Mouse (Mus musculus): ENCODE data around the gene Hes1. TPM values are rescaled to one million over a fixed set of nuclear protein-coding genes. Genes with fewer than 3 reads are reported as not detected.
"Not testable (repeated sequence)": the region's sequence is repeated elsewhere in the genome, so short reads cannot be mapped to it uniquely, and the experiment has no call there.

Gene Hes1
- polyA plus RNA-seq, 1 experiment, result 106 TPM

- TF ChIP-seq POLR2A (IDR thresholded peaks at IDR 0.05; ENCODE audit: low read depth, low read length), result no peak
- TF ChIP-seq CTCF (IDR thresholded peaks at IDR 0.05; ENCODE audit: borderline replicate concordance, insufficient read depth, low read length), result no peak
- no peak overlapping the region for H3K4me3 ChIP-seq (ENCODE audit: insufficient read depth, low read length)
- H3K4me1 ChIP-seq (ENCODE audit: control insufficient read depth, insufficient read depth, low read length), result no peaks in the 10 kb centered on the region; the same call in 1 of the 2 replicates
- H3K27ac ChIP-seq (ENCODE audit: insufficient read depth, low read length), result no peak overlapping the region
These were observed 24.5 kb downstream of the Hes1 start for GRCm38 (mm10) chr16:30088646-30089045.

GRCm38 (mm10) chr16:30090200-30090865, 26.1 kb downstream of the Hes1 start:
- TF ChIP-seq CTCF (IDR thresholded peaks at IDR 0.05; ENCODE audit: borderline replicate concordance, insufficient read depth, low read length) (no peak), POLR2A (IDR thresholded peaks at IDR 0.05; ENCODE audit: low read depth, low read length) (no peak)
- Histone ChIP-seq H3K27ac (ENCODE audit: insufficient read depth, low read length) (no peak overlapping the region), H3K4me1 (ENCODE audit: control insufficient read depth, insufficient read depth, low read length) (no peaks in the 10 kb centered on the region; the same call in 1 of the 2 replicates), H3K4me3 (ENCODE audit: insufficient read depth, low read length) (no peak overlapping the region)

GRCm38 (mm10) chr16:30096050-30096449, 31.9 kb downstream of the Hes1 start:
- TF ChIP-seq POLR2A (IDR thresholded peaks at IDR 0.05; ENCODE audit: low read depth, low read length) (no peak), CTCF (IDR thresholded peaks at IDR 0.05; ENCODE audit: borderline replicate concordance, insufficient read depth, low read length) (no peak)
- Histone ChIP-seq H3K4me3 (ENCODE audit: insufficient read depth, low read length) (no peak overlapping the region), H3K27ac (ENCODE audit: insufficient read depth, low read length) (no peak overlapping the region), H3K4me1 (ENCODE audit: control insufficient read depth, insufficient read depth, low read length) (no peaks in the 10 kb centered on the region)

GRCm38 (mm10) chr16:30096475-30096874, 32.3 kb downstream of the Hes1 start:
- Histone ChIP-seq H3K4me3 (ENCODE audit: insufficient read depth, low read length) (no peak overlapping the region), H3K27ac (ENCODE audit: insufficient read depth, low read length) (no peak overlapping the region), H3K4me1 (ENCODE audit: control insufficient read depth, insufficient read depth, low read length) (no peaks in the 10 kb centered on the region)
- TF ChIP-seq CTCF (IDR thresholded peaks at IDR 0.05; ENCODE audit: borderline replicate concordance, insufficient read depth, low read length), result no peak
- no peak for TF ChIP-seq POLR2A (IDR thresholded peaks at IDR 0.05; ENCODE audit: low read depth, low read length)

GRCm38 (mm10) chr16:30099124-30099523, 34.9 kb downstream of the Hes1 start:
- Histone ChIP-seq H3K4me1 (ENCODE audit: control insufficient read depth, insufficient read depth, low read length) (no peaks in the 10 kb centered on the region), H3K27ac (ENCODE audit: insufficient read depth, low read length) (no peak overlapping the region), H3K4me3 (ENCODE audit: insufficient read depth, low read length) (no peak overlapping the region)
- no peak for TF ChIP-seq POLR2A (IDR thresholded peaks at IDR 0.05; ENCODE audit: low read depth, low read length)
- no peak for TF ChIP-seq CTCF (IDR thresholded peaks at IDR 0.05; ENCODE audit: borderline replicate concordance, insufficient read depth, low read length)

- TF ChIP-seq POLR2A (IDR thresholded peaks at IDR 0.05; ENCODE audit: low read depth, low read length), result no peak
- TF ChIP-seq CTCF (IDR thresholded peaks at IDR 0.05; ENCODE audit: borderline replicate concordance, insufficient read depth, low read length), result no peak
- Histone ChIP-seq H3K4me1 (ENCODE audit: control insufficient read depth, insufficient read depth, low read length) (no peaks in the 10 kb centered on the region), H3K27ac (ENCODE audit: insufficient read depth, low read length) (no peak overlapping the region), H3K4me3 (ENCODE audit: insufficient read depth, low read length) (no peak overlapping the region)
These were observed 38.1 kb downstream of the Hes1 start for GRCm38 (mm10) chr16:30102149-30102915.

GRCm38 (mm10) chr16:30102982-30103381, 38.8 kb downstream of the Hes1 start:
- TF ChIP-seq POLR2A (IDR thresholded peaks at IDR 0.05; ENCODE audit: low read depth, low read length) (no peak), CTCF (IDR thresholded peaks at IDR 0.05; ENCODE audit: borderline replicate concordance, insufficient read depth, low read length) (no peak)
- Histone ChIP-seq H3K4me1 (ENCODE audit: control insufficient read depth, insufficient read depth, low read length) (no peaks in the 10 kb centered on the region), H3K4me3 (ENCODE audit: insufficient read depth, low read length) (no peak overlapping the region), H3K27ac (ENCODE audit: insufficient read depth, low read length) (no peak overlapping the region)

- Histone ChIP-seq H3K27ac (ENCODE audit: insufficient read depth, low read length) (no peak overlapping the region), H3K4me1 (ENCODE audit: control insufficient read depth, insufficient read depth, low read length) (no peaks in the 10 kb centered on the region), H3K4me3 (ENCODE audit: insufficient read depth, low read length) (no peak overlapping the region)
- no peak for TF ChIP-seq POLR2A (IDR thresholded peaks at IDR 0.05; ENCODE audit: low read depth, low read length)
- no peak for TF ChIP-seq CTCF (IDR thresholded peaks at IDR 0.05; ENCODE audit: borderline replicate concordance, insufficient read depth, low read length)
These were observed 39.3 kb downstream of the Hes1 start for GRCm38 (mm10) chr16:30103495-30103894.

GRCm38 (mm10) chr16:30104363-30104762, 40.2 kb downstream of the Hes1 start:
- Histone ChIP-seq H3K27ac (ENCODE audit: insufficient read depth, low read length) (no peak overlapping the region), H3K4me3 (ENCODE audit: insufficient read depth, low read length) (no peak overlapping the region), H3K4me1 (ENCODE audit: control insufficient read depth, insufficient read depth, low read length) (no peaks in the 10 kb centered on the region)
- no peak for TF ChIP-seq CTCF (IDR thresholded peaks at IDR 0.05; ENCODE audit: borderline replicate concordance, insufficient read depth, low read length)
- no peak for TF ChIP-seq POLR2A (IDR thresholded peaks at IDR 0.05; ENCODE audit: low read depth, low read length)

- H3K4me3 ChIP-seq (ENCODE audit: insufficient read depth, low read length), result no peak overlapping the region
- no peak overlapping the region for H3K27ac ChIP-seq (ENCODE audit: insufficient read depth, low read length)
- no peaks in the 10 kb centered on the region for H3K4me1 ChIP-seq (ENCODE audit: control insufficient read depth, insufficient read depth, low read length)
- no peak for TF ChIP-seq POLR2A (IDR thresholded peaks at IDR 0.05; ENCODE audit: low read depth, low read length)
- no peak for TF ChIP-seq CTCF (IDR thresholded peaks at IDR 0.05; ENCODE audit: borderline replicate concordance, insufficient read depth, low read length)
These were observed 41.3 kb downstream of the Hes1 start for GRCm38 (mm10) chr16:30105476-30105875.

- H3K27ac ChIP-seq (ENCODE audit: insufficient read depth, low read length); H3K4me1 ChIP-seq (ENCODE audit: control insufficient read depth, insufficient read depth, low read length); H3K4me3 ChIP-seq (ENCODE audit: insufficient read depth, low read length): not testable (repeated sequence)
These were observed 44.0 kb downstream of the Hes1 start for GRCm38 (mm10) chr16:30108167-30108566.
